Mouse (Mus musculus) left cerebral cortex, adult 2 months (tissue): ENCODE measurements at regions not wholly inside any gene's neighbourhood (a gene's known extent, or its start where the extent isn't known, plus 50 kb on each side); places are given as distances from the start of the nearest gene placed in this dataset.

Experiments
- DNase-seq, 2 experiments: peaks; one replicate each; pipeline ENCODE4 v3.0.0; 2021 to 2022; ENCODE audit warnings: low spot score in 2 of 2, mixed read lengths in 1 of 2; ENCODE audit errors: extremely low spot score in 1 of 2
- H3K27ac ChIP-seq: fragments of 200-600 bp; 2 replicates; pipeline ENCODE4 v1.8.1; 2022
- H3K4me3 ChIP-seq: fragments of 200-600 bp; 2 replicates; pipeline ENCODE4 v1.8.1; 2022
- CTCF ChIP-seq: fragments of 200-600 bp; IDR thresholded peaks from 2 replicates; pipeline ENCODE4 v1.8.1; 2022; ENCODE audit warnings: antibody characterized with exemption, mild to moderate bottlenecking, moderate library complexity
- intact Hi-C: fragments of 180-260 bp; cut with DNase I; formaldehyde crosslinking; loops from one replicate; pipeline ENCODE4 v1.15.1; 2025

- Histone ChIP-seq H3K4me3 (no peak overlapping the region), H3K27ac (no peak overlapping the region)
- intact Hi-C loops, result no loop called here
- TF ChIP-seq CTCF, result no peak
- no peak for DNase-seq
Observed at GRCm38 (mm10) chr3:73223185-73223584, 165.6 kb upstream of the Slitrk3 start.

GRCm38 (mm10) chr3:73217156-73217555, 159.6 kb upstream of the Slitrk3 start:
- intact Hi-C loops, result loop anchor here (5.0 kb wide), 1 partner anchor 180 kb away; no protein-coding TSS in a partner anchor
- H3K27ac ChIP-seq, result no peak overlapping the region
- peak; percentile 30 for TF ChIP-seq CTCF
- no peak overlapping the region for H3K4me3 ChIP-seq
- no peak for DNase-seq
